8 mouse cellular contexts compared by ENCODE assay signal in genomic region chr13:59073635-59074256, GRCm38 (mm10).
DNase-seq lines count a peak whose midpoint lies in the region; ATAC-seq and TF ChIP-seq lines count a peak whose summit lies in the region.

No protein-coding gene starts in this region.

- H3K4me3 ChIP-seq in lung, adult 2 months (replicated peaks; ENCODE audit: extremely low read depth, low read depth, low read length), result no peak overlapping the region

- ATAC-seq in hematopoietic stem cell, adult 5-6 weeks (replicated peaks in 1 of 2; ENCODE audit: insufficient read depth in 1 of 2, low FRiP score in 2 of 2, low TSS enrichment in 1 of 2, low read depth in 1 of 2, poor library complexity in 2 of 2, severe bottlenecking in 2 of 2), result peak; percentile 93 to 94

- WGBS in lung, adult 2 months, result 28% methylated on average over 26 of the region's 26 CpGs

- peak; percentile 66 for DNase-seq in Muller cell, postnatal 12 days (ENCODE audit: inconsistent ontology term)
- DNase-seq in cerebellum, adult 9-11 months, result peak; percentile 76
- DNase-seq in frontal cortex, postnatal 10 days (ENCODE audit: low spot score in 2 of 2), result peak; percentile 82
- DNase-seq in layer of hippocampus, adult 8-10 months (ENCODE audit: low spot score in 2 of 2), result peak; percentile 87 to 93
- DNase-seq in lung, adult 2 months, result peak; percentile 66
- peak; percentile 64 for DNase-seq in ovary, postnatal 10 days (ENCODE audit: low spot score)
- peak; percentile 43 to 48 for DNase-seq in thymus, postnatal 36 days

- no peaks in the 10 kb centered on the region; the same call in 1 of the 2 replicates for H3K4me1 ChIP-seq in lung, adult 2 months (ENCODE audit: control insufficient read depth, insufficient read depth, low read length)

- TF ChIP-seq POLR2A in lung, adult 2 months (IDR thresholded peaks at IDR 0.05; ENCODE audit: borderline replicate concordance, extremely low read depth, low read depth, low read length), result no peak

- TF ChIP-seq CTCF in lung, adult 2 months (IDR thresholded peaks at IDR 0.05; ENCODE audit: insufficient read depth, low read length), result peak; percentile 68
